Mouse (Mus musculus) thymus, adult 2 months (tissue): Measurements from ENCODE around the gene Rad23a.

Experiments
- CTCF ChIP-seq: fragments of 200-500 bp; IDR thresholded peaks from 2 replicates; pipeline ENCODE4 v1.5.1; 2012; ENCODE audit warnings: mild to moderate bottlenecking, control low read depth, low read length, moderate library complexity, borderline replicate concordance; ENCODE audit not compliant: control insufficient read depth, poor library complexity, insufficient read depth; ENCODE audit errors: extremely low read depth
- POLR2A ChIP-seq: fragments of 200-500 bp; IDR thresholded peaks from 2 replicates; pipeline ENCODE4 v1.6.1; 2012; ENCODE audit warnings: mild to moderate bottlenecking, low read length, control low read depth, moderate library complexity; ENCODE audit not compliant: control insufficient read depth, poor library complexity, insufficient read depth; ENCODE audit errors: extremely low read depth

- TF ChIP-seq CTCF, result no peak
- no peak for TF ChIP-seq POLR2A
These were observed 41.9 kb downstream of the Rad23a start for GRCm38 (mm10) chr8:84798446-84799135.
